Mouse (Mus musculus): Measurements from ENCODE around the gene 4632433K11Rik. TPM values are rescaled to one million over a fixed set of nuclear protein-coding genes. Genes with fewer than 3 reads are reported as not detected.
"Not testable (repeated sequence)": the region's sequence is repeated elsewhere in the genome, so short reads cannot be mapped to it uniquely, and the experiment has no call there.

4632433K11Rik gene
- polyA plus RNA-seq (2016; fragmentation: Nextera tagmentation; extraction: Ambion mirVana): not detected in 2 replicates

DNA sequence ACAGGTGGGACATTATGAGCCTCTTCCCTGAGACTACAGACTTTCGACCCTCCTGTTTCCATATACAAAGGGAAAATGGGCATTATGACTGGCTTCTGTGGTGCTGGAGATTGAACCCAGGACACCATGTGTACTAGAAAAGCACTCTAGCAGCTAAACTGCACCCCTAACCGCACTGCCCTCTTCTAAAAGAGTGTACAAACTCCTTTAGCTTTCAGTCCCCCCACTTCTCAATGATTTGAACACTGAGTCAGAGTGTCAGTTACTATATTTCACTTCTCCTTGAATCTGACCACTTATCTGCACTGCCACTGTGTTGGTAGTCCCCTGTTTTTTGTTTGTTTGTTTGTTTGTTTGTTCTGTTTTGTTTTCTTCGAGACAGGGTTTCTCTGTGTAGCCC lies at the start of gene 4632433K11Rik:
Gene 4632433K11Rik, plus strand, starts transcription at position 301 of the 400 bp plus-strand sequence.
- peaks cover 73% of the 10 kb centered on the region for H3K36me3 ChIP-seq
- H3K27me3 ChIP-seq (replicated peaks): no peaks in the 10 kb centered on the region
- H3K27ac ChIP-seq: no peak within 1 kb of the TSS
- 89% methylated on average over 3 of the region's 3 CpGs for WGBS
- ATAC-seq (ENCODE audit: low FRiP score, low read depth): no peak
- H3K4me1 ChIP-seq: no peaks in the 10 kb centered on the region; the same call in 1 of the 2 replicates
- H3K9ac ChIP-seq: no peak within 1 kb of the TSS
- no peak within 1 kb of the TSS for H3K4me3 ChIP-seq
- H3K9me3 ChIP-seq: peaks cover 31% of the 10 kb centered on the region
- H3K4me2 ChIP-seq (replicated peaks): no peak within 1 kb of the TSS

DNA sequence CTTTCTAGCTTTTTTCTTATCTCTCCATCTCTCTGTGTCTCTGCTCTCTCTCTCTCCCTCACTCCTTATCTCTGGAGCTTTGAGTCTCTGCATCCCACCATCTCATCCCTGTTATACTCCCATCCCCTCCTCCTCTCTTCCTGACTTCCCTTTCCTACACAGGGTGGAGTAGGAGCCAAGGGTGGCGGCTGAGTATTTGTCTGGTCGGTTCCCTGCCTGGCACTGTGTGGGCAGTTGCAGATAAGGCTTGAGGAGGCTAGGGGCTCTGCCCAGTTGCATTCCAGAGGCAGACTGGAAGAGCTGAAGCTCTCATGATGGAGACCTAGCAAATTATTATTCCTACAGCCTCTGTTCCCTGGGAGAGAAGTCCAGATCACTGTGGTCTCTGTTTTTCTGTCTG lies 45.7 kb upstream of the 4632433K11Rik start:
- H3K36me3 ChIP-seq: peaks cover 21% of the 10 kb centered on the region
- no peak overlapping the region for H3K4me3 ChIP-seq
- no peak for ATAC-seq (ENCODE audit: low FRiP score, low read depth)
- H3K27me3 ChIP-seq (replicated peaks): peaks cover 7% of the 10 kb centered on the region
- 0 out of 2 replicates have a peak, but pooled peaks cover 10% of the 10 kb centered on the region for H3K9me3 ChIP-seq
- no peak overlapping the region for H3K9ac ChIP-seq
- H3K4me2 ChIP-seq (replicated peaks): no peak overlapping the region
- peaks cover 5% of the 10 kb centered on the region for H3K4me1 ChIP-seq
- H3K27ac ChIP-seq: no peak overlapping the region
- WGBS: 68% methylated on average over 2 of the region's 2 CpGs

DNA sequence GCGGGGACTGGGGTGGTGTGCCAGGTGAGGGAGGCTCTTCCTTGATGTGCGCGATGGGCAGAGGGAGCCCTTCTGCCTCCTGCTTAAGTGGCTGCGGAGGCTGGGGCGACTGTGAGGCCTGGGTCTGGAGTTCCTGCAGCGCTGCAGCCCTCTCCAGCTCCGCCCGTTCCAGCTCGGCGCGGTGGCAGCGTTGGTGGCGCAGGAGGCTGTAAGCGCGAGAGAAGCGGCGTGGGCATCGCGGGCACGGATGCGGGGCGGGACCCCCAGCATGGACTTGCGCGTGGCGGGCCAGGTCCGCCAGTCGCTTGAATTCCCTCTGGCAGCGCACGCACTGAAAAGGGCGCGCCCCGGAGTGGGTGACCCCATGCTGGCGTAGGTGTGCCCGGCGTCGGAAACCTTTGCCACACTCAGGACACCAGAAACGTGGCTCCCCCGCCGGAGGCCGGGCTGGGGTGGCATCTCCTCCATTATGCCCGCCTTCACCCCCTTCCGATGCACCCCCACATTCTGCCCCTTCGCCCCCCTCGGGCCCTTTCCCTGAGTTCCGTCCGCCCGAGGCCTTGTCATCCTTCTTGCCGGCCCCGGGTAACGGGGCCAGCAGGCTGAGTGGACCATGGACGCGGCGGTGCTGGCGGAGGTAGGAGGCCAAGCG lies 40.4 kb upstream of the 4632433K11Rik start:
- 0 out of 2 replicates have a peak, but pooled peaks cover 15% of the 10 kb centered on the region for H3K9me3 ChIP-seq
- ATAC-seq (ENCODE audit: low FRiP score, low read depth): no peak
- no peak overlapping the region for H3K27ac ChIP-seq
- WGBS: 23% methylated on average over 55 of the region's 55 CpGs
- peaks cover 33% of the 10 kb centered on the region for H3K4me1 ChIP-seq
- H3K27me3 ChIP-seq (replicated peaks): peaks cover 22% of the 10 kb centered on the region
- H3K4me2 ChIP-seq (replicated peaks): peak overlapping the region; percentile 89
- H3K9ac ChIP-seq: peak overlapping the region; percentile 83
- H3K36me3 ChIP-seq: peaks cover 35% of the 10 kb centered on the region
- peak overlapping the region; percentile 65 for H3K4me3 ChIP-seq

DNA sequence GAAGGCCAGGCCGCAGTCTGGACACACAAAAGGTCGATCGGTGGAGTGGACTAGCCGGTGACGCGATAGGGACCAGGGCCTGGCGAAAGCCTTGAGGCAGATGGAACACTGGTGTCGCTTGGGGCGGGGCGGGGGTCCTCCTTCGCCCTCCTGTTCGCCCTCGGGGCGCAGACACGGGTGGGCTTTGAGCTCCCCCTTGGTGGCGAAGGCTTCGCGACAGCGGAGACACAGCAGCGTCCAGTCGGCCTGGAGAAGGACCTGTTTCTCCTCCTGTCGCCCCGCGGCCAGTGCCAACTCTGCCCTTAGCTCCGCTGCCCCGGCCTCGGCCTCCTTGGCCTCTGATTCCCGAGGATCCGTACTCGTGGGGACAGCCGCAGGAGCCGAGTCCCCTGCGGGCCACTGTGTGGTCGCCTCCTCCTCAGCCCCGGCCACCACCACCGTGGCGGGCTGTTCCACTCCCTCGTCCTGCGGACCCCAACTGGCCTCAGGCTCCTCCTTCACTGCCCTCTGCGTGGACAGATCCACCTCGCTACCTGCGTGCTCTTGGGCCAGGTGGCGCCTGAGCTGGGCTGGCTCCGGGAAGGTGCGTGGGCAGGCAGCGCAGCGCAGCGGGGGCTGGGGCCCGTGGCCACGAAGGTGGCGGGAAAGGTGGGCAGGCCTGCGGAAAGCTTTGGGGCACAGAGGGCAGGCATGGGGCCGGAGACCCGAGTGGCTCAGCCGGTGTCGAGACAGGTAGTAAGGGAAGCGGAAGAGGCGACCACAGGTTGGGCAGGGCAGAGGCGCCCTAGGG lies 39.7 kb upstream of the 4632433K11Rik start:
- Histone ChIP-seq H3K4me3 (peak overlapping the region; percentile 65), H3K27me3 (replicated peaks) (peaks cover 22% of the 10 kb centered on the region), H3K27ac (no peak overlapping the region), H3K4me1 (peaks cover 33% of the 10 kb centered on the region), H3K4me2 (replicated peaks) (peak overlapping the region; percentile 89), H3K36me3 (peaks cover 35% of the 10 kb centered on the region), H3K9me3 (0 out of 2 replicates have a peak, but pooled peaks cover 15% of the 10 kb centered on the region), H3K9ac (peak overlapping the region; percentile 83)
- no peak for ATAC-seq (ENCODE audit: low FRiP score, low read depth)
- WGBS: 49% methylated on average over 59 of the region's 59 CpGs

DNA sequence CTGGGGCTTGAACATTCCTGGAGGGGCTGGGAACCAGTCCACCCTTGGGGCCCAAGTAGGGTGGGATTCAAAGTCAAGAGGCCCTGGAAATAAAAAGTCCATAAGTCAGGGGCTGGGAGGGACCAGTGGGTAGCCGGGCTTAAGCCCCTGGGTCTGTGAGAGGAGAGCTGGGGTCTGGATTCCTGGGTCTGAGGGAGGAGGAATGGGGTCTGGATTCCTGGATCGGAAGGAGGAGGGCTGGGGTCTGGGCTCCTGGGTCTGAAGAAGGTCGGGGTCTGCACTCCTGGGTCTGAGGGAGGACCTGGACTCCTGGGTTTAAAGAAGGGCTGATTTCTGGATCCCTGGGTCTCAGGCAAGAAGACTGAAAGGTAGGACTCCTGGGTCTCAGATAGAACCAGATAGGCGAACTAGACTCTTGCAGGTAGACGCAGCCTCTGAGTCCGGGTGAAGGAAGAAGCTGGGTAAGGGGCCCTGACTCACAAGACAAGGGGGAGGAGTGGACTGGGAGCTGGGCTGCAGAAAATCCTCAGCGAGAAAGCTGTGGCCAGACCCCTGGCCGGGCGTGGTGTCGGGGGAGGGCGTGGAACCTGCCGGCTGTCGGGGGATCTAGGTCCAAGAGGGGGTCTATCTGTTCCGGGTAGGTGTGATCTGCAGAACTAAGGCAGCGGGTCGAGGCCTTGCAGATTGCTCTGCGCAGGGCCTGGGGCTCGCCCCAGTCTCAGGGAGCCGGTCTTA lies 38.5 kb upstream of the 4632433K11Rik start:
- H3K9me3 ChIP-seq: 0 out of 2 replicates have a peak, but pooled peaks cover 14% of the 10 kb centered on the region

DNA sequence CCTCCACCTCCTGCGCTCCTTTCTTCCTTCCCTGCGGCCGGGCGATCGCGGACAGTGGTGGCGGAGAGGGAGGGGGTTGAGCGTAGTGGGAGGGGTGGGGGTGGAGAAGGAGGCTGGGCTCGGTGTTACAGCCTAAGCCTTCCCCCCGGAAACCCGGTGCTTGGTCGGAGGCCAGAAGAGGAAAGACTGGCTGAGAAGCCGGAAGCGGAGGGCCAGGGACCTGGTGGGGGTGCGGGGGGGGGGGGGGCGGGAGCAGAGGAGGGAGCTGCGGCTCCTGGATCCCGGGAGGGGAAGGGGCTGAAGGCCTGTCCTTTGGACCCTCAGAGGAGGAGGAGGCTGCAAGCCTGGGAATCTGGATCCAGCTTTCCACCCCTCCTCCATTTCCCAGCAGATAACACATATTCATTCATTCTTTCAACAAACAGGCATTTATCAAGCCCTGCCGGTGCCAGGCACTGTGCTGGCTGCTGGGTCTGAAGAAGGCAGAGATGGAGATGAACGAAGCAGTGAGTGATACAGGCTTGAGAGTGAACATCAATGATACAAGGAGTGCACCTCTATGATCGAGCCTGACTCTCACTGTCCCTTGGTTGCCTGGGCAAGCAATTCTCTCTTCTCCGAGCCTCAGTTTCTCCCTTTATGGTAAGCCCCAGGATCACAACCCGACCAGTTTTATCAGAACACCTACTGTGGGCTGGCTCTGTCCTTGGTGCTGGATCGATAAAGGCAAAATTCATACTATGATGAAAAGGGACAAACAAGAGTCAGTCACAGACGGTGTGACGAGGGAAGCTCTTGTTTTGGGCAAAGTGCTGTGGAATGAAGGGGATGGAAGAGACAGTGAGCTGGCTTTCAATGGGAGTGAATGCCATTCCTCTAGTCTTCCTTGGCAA lies 37.7 kb upstream of the 4632433K11Rik start, which contains the start of gene Zfp579:
Gene Zfp579, minus strand, starts transcription at position 156 of the 893 bp plus-strand sequence.
- peak; percentile 84 for ATAC-seq (ENCODE audit: low FRiP score, low read depth)
- Histone ChIP-seq H3K36me3 (peaks cover 27% of the 10 kb centered on the region), H3K9ac (peak within 1 kb of the TSS; percentile 83), H3K4me1 (peaks cover 33% of the 10 kb centered on the region), H3K9me3 (0 out of 2 replicates have a peak, but pooled peaks cover 6% of the 10 kb centered on the region), H3K4me2 (replicated peaks) (peak within 1 kb of the TSS; percentile 89), H3K27me3 (replicated peaks) (peaks cover 22% of the 10 kb centered on the region), H3K27ac (peak within 1 kb of the TSS; percentile 46; the same call in 1 of the 2 replicates), H3K4me3 (peak within 1 kb of the TSS; percentile 65)
- WGBS: 5% methylated on average over 16 of the region's 26 CpGs

More for the DNA sequence above, 38.5 kb upstream of the 4632433K11Rik start:
- peak; percentile 8 for ATAC-seq (ENCODE audit: low FRiP score, low read depth)
- H3K36me3 ChIP-seq: peaks cover 35% of the 10 kb centered on the region
- H3K4me2 ChIP-seq (replicated peaks): peak overlapping the region; percentile 89
- peak overlapping the region; percentile 46; the same call in 1 of the 2 replicates for H3K27ac ChIP-seq
- H3K27me3 ChIP-seq (replicated peaks): peaks cover 22% of the 10 kb centered on the region
- H3K4me1 ChIP-seq: peaks cover 33% of the 10 kb centered on the region
- peak overlapping the region; percentile 65 for H3K4me3 ChIP-seq
- WGBS: 8% methylated on average over 19 of the region's 19 CpGs
- H3K9ac ChIP-seq: peak overlapping the region; percentile 83

DNA sequence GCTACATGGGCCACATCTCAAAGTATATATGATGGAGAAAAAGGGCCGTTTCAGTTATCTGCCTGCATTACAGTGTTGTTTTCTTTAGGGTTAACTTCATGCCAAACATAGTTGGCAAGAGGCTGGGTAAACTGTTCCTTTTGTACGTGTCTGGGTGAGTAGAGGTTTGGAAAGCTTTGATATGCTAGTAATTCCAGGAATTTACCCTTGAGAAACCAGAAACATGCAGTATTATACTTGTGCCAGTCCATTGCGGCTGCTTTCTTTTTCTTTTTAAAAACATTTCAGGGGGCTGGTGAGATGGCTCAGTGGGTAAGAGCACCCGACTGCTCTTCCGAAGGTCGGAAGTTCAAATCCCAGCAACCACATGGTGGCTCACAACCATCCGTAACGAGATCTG lies 37.0 kb upstream of the 4632433K11Rik start:
- ATAC-seq (ENCODE audit: low FRiP score, low read depth): no peak
- Histone ChIP-seq H3K9ac (peak overlapping the region; percentile 83; the same call in 1 of the 2 replicates), H3K36me3 (peaks cover 25% of the 10 kb centered on the region), H3K27me3 (replicated peaks) (peaks cover 22% of the 10 kb centered on the region), H3K27ac (no peak overlapping the region), H3K4me1 (peaks cover 33% of the 10 kb centered on the region), H3K4me2 (replicated peaks) (peak overlapping the region; percentile 89), H3K4me3 (peak overlapping the region; percentile 65; the same call in 1 of the 2 replicates), H3K9me3 (0 out of 2 replicates have a peak, but pooled peaks cover 5% of the 10 kb centered on the region)
- WGBS: 78% methylated on average over 8 of the region's 8 CpGs

DNA sequence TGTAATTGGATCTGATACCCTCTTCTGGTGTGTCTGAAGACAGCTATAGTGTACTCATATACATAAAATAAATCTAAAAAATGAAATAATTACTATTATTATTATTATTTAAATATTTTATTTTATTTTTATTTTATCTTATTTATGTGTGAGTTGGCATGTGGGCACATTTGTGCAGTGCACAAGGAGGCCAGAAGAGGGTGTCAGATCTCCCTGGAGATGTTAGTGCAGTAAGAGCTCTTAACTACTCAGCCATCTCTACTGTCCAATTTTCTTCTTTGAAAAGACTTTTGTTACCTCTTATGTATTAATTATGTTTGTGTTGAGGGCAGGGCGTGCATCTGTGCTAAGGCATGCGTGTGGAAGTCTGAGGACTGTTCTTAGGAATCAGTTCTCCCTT lies 34.0 kb upstream of the 4632433K11Rik start:
- no peak overlapping the region for H3K27ac ChIP-seq
- ATAC-seq (ENCODE audit: low FRiP score, low read depth): no peak
- no peaks in the 10 kb centered on the region for H3K9me3 ChIP-seq
- no peak overlapping the region for H3K4me2 ChIP-seq (replicated peaks)
- H3K4me3 ChIP-seq: no peak overlapping the region
- H3K36me3 ChIP-seq: no peaks in the 10 kb centered on the region
- H3K4me1 ChIP-seq: peaks cover 12% of the 10 kb centered on the region
- peaks cover 3% of the 10 kb centered on the region for H3K27me3 ChIP-seq (replicated peaks)
- 61% methylated on average over 2 of the region's 2 CpGs for WGBS
- no peak overlapping the region for H3K9ac ChIP-seq

DNA sequence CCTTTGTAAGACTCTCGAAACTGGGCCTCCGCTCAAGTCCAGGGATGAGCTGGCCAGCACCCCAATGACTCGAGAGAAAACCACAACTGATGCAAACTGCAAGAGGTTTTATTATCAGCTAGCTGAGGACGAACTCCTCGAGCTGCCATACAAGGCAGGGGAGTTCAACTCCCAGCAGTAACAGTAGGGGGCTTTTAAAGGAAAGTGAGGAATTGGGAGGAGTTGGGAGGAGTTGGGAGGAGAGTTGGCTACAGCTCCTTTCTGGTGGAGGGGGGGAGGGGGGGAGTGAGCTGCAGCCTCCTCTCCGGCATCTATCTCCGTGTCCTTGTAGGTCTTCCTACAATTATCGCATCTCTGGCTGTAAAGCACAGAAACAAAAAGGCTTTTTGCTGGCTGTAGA lies 31.0 kb upstream of the 4632433K11Rik start:
- H3K9me3 ChIP-seq; H3K4me1 ChIP-seq; H3K9ac ChIP-seq; H3K27me3 ChIP-seq (replicated peaks); H3K4me3 ChIP-seq; H3K27ac ChIP-seq; ATAC-seq (ENCODE audit: low FRiP score, low read depth); H3K4me2 ChIP-seq (replicated peaks): not testable (repeated sequence)
- WGBS: 68% methylated on average over 8 of the region's 8 CpGs
- H3K36me3 ChIP-seq: peaks cover 20% of the 10 kb centered on the region

DNA sequence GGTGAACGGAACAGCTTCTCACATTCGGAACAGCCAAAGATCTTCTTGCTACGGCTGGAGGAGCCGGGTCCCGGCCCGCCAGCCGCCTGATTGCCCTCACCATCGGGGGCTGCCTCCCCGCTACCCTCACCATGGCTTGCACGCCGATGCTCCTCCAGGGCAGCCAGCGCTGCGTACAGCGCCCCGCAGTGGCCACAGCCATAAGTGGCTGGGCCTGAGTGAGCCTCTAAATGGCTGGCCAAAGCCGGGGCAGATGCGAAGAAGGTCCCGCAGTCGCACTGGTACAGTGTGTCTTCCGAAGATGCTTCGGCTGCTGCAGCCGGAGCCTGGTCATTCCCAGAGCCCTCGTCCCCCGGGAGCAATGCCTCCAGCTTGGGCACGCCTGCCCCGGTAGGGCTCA lies 25.7 kb upstream of the 4632433K11Rik start:
- no peak overlapping the region for H3K9ac ChIP-seq
- H3K36me3 ChIP-seq: peaks cover 71% of the 10 kb centered on the region
- H3K27me3 ChIP-seq (replicated peaks): no peaks in the 10 kb centered on the region
- no peak overlapping the region for H3K27ac ChIP-seq
- no peak for ATAC-seq (ENCODE audit: low FRiP score, low read depth)
- H3K4me1 ChIP-seq: no peaks in the 10 kb centered on the region
- H3K4me2 ChIP-seq (replicated peaks): no peak overlapping the region
- WGBS: 96% methylated on average over 26 of the region's 26 CpGs
- H3K4me3 ChIP-seq: no peak overlapping the region
- no peaks in the 10 kb centered on the region for H3K9me3 ChIP-seq

Measured in neural tube, embryonic 12.5 days (tissue).